Mouse (Mus musculus): ENCODE data around the gene Hypk.

GRCm38 (mm10) chr2:121418476-121418875, 34.6 kb upstream of the Hypk start:
- TF ChIP-seq POLR2A (IDR thresholded peaks at IDR 0.05; ENCODE audit: control insufficient read depth, extremely low read depth, insufficient read depth, low read length, poor library complexity) (no peak), CTCF (IDR thresholded peaks at IDR 0.05; ENCODE audit: borderline replicate concordance, control insufficient read depth, extremely low read depth, insufficient read depth, low read length, poor library complexity) (no peak)

Measured in thymus, adult 2 months (tissue).